11 mouse cellular contexts compared by ENCODE assay signal in the genomic region with DNA sequence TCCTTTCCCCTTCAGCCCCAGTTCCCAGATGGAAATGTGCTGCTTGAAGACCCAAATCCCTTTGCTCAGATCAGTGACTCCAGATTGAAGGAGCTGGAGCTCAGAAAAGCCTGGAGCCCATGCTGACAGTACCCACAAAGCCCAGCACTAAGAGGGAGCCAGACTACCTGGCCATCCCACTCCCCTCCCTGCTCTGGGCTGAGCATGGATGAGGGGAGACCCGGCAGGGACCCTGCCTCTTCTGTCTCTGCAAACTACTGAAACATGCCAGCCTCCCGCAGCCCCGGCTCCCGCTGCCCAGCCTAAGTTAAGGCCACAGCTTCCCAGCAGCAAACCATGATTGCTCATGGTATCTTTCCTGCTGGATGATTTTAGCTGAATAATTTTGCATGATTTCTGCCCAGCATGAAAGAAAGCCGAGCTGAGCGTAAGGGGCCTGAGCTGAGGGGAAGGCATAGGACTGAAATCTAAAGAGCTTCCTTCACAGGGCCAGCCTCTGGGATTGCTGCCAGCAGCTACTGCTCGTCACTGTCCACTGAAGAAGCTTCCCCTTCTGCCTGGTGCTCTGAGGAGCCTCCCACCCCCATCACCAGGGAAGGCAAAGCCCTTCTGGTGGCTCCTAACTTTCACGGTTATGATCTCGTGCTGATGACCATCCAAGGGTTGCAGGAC.
DNase-seq lines count a peak whose midpoint lies in the region; ATAC-seq and TF ChIP-seq lines count a peak whose summit lies in the region.
"Had no signal": no experiment of that assay in that cellular context is flagged by ENCODE, and none has a peak within 500 bp of the region (broad histone marks: within the 10 kb centered on the region; RNA-seq: fewer than 3 reads in every experiment).

No protein-coding gene starts in this region.

- peak overlapping the region; percentile 43; the same call in 1 of the 2 replicates for H3K9ac ChIP-seq in hindbrain, embryonic 13.5 days
- no peak overlapping the region for H3K9ac ChIP-seq in liver, adult 2 months (ENCODE audit: low read depth, low read length)
- H3K9ac ChIP-seq in midbrain, embryonic 14.5 days (replicated peaks; ENCODE audit: low read length), result no peak overlapping the region
- H3K9ac ChIP-seq: liver, embryonic 15.5 days; stomach, embryonic 15.5 days had no signal

- peaks cover 56% of the 10 kb centered on the region for H3K4me1 ChIP-seq in hindbrain, embryonic 13.5 days (replicated peaks)
- peaks cover 40% of the 10 kb centered on the region for H3K4me1 ChIP-seq in hindbrain, embryonic 10.5 days (replicated peaks)
- peaks cover 7% of the 10 kb centered on the region; the same call in 1 of the 2 replicates for H3K4me1 ChIP-seq in liver, adult 2 months (ENCODE audit: control insufficient read depth, insufficient read depth, low read length)
- peaks cover 12% of the 10 kb centered on the region for H3K4me1 ChIP-seq in midbrain, embryonic 14.5 days (ENCODE audit: control insufficient read depth, insufficient read depth, low read length)
- H3K4me1 ChIP-seq: liver, embryonic 15.5 days; stomach, embryonic 15.5 days had no signal

- WGBS in hindbrain, embryonic 13.5 days, result 60% methylated on average over 9 of the region's 9 CpGs
- WGBS in hindbrain, embryonic 10.5 days, result 68% methylated on average over 9 of the region's 9 CpGs
- 63% methylated on average over 9 of the region's 9 CpGs for WGBS in liver, adult 2 months
- WGBS in midbrain, embryonic 14.5 days, result 52% methylated on average over 9 of the region's 9 CpGs

- no peak for ATAC-seq in hindbrain, embryonic 13.5 days (ENCODE audit: low FRiP score)
- no peak for ATAC-seq in midbrain, embryonic 14.5 days (ENCODE audit: low FRiP score, low TSS enrichment)

- TF ChIP-seq CTCF in liver, adult 2 months (IDR thresholded peaks at IDR 0.05; ENCODE audit: low read depth, low read length), result no peak

- peak overlapping the region; percentile 31 for H3K27ac ChIP-seq in hindbrain, embryonic 13.5 days
- no peak overlapping the region for H3K27ac ChIP-seq in hindbrain, embryonic 10.5 days
- peak overlapping the region; percentile 22 for H3K27ac ChIP-seq in liver, adult 2 months (replicated peaks; ENCODE audit: insufficient read depth, low read depth, low read length)
- H3K27ac ChIP-seq in midbrain, embryonic 14.5 days (replicated peaks; ENCODE audit: low read depth, low read length), result peak overlapping the region; percentile 55
- H3K27ac ChIP-seq: liver, embryonic 15.5 days; stomach, embryonic 15.5 days had no signal

- TF ChIP-seq POLR2A in liver, adult 2 months (IDR thresholded peaks at IDR 0.05; ENCODE audit: extremely low read depth, insufficient read depth, low read length), result no peak

- peak; percentile 86 to 89 for DNase-seq in cerebellum, postnatal 10 days
- DNase-seq in cerebellum, adult 9-11 months, result no peak
- DNase-seq in hindbrain, embryonic 10.5 days (ENCODE audit: low spot score), result no peak
- peak; percentile 30 for DNase-seq in liver, adult 2 months (ENCODE audit: extremely low read depth, low read depth, low spot score)
- DNase-seq in liver, result no peak
- peak; percentile 40 for DNase-seq in midbrain, embryonic 14.5 days
- no peak for DNase-seq in testis, postnatal 10 days (ENCODE audit: low spot score)
- DNase-seq: embryo, embryonic 11 days had no signal

- no peaks in the 10 kb centered on the region for H3K9me3 ChIP-seq in hindbrain, embryonic 13.5 days
- H3K9me3 ChIP-seq in hindbrain, embryonic 10.5 days, result no peaks in the 10 kb centered on the region
- no peaks in the 10 kb centered on the region for H3K9me3 ChIP-seq in midbrain, embryonic 14.5 days (ENCODE audit: control insufficient read depth, low read length)
- H3K9me3 ChIP-seq: liver, embryonic 15.5 days; stomach, embryonic 15.5 days had no signal

- H3K79me2 ChIP-seq in liver, adult 2 months (ENCODE audit: control insufficient read depth, insufficient read depth, low read length), result no peaks in the 10 kb centered on the region

- H3K27me3 ChIP-seq in hindbrain, embryonic 13.5 days, result peaks cover 27% of the 10 kb centered on the region
- H3K27me3 ChIP-seq in hindbrain, embryonic 10.5 days (ENCODE audit: insufficient read depth, poor library complexity, severe bottlenecking), result peaks cover 43% of the 10 kb centered on the region
- H3K27me3 ChIP-seq in liver, adult 2 months (ENCODE audit: control insufficient read depth, insufficient read depth, low read length), result no peaks in the 10 kb centered on the region
- no peaks in the 10 kb centered on the region for H3K27me3 ChIP-seq in midbrain, embryonic 14.5 days (ENCODE audit: control insufficient read depth, insufficient read depth, low read length)
- H3K27me3 ChIP-seq: liver, embryonic 15.5 days; stomach, embryonic 15.5 days had no signal

- no peaks in the 10 kb centered on the region for H3K36me3 ChIP-seq in hindbrain, embryonic 13.5 days
- no peaks in the 10 kb centered on the region for H3K36me3 ChIP-seq in hindbrain, embryonic 10.5 days
- H3K36me3 ChIP-seq in liver, adult 2 months (ENCODE audit: control insufficient read depth, insufficient read depth, low read length), result no peaks in the 10 kb centered on the region
- no peaks in the 10 kb centered on the region for H3K36me3 ChIP-seq in midbrain, embryonic 14.5 days (ENCODE audit: control insufficient read depth, insufficient read depth, low read length)
- H3K36me3 ChIP-seq: liver, embryonic 15.5 days; stomach, embryonic 15.5 days had no signal

- H3K4me3 ChIP-seq in hindbrain, embryonic 13.5 days, result no peak overlapping the region
- no peak overlapping the region for H3K4me3 ChIP-seq in hindbrain, embryonic 10.5 days
- H3K4me3 ChIP-seq in liver, adult 2 months (ENCODE audit: insufficient read depth, low read depth, low read length), result no peak overlapping the region
- no peak overlapping the region for H3K4me3 ChIP-seq in midbrain, embryonic 14.5 days (replicated peaks; ENCODE audit: low read depth, low read length)
- H3K4me3 ChIP-seq: liver, embryonic 15.5 days; stomach, embryonic 15.5 days had no signal

- no peak overlapping the region for H3K4me2 ChIP-seq in hindbrain, embryonic 13.5 days
- no peak overlapping the region for H3K4me2 ChIP-seq in midbrain, embryonic 14.5 days (ENCODE audit: low read length)
- H3K4me2 ChIP-seq: liver, embryonic 15.5 days; stomach, embryonic 15.5 days had no signal

Comparison
In these comparisons a context has a peak if more than half of its experiments do, and no peak if none do; other contexts are left out.
1. DNase-seq: peak in cerebellum, postnatal 10 days (2 of 2), liver, adult 2 months (single experiment) and midbrain, embryonic 14.5 days (single experiment); none in cerebellum, adult 9-11 months (single experiment), hindbrain, embryonic 10.5 days (single experiment), liver (single experiment) and testis, postnatal 10 days (single experiment).